Mouse (Mus musculus) lung, postnatal 0 days (tissue): Measurements from ENCODE around the gene Dpysl5. TPM values are rescaled to one million over a fixed set of nuclear protein-coding genes. Genes with fewer than 3 reads are reported as not detected.

Experiments used
- ATAC-seq: fragments of 200-750 bp; cut with Nextera tagmentation; 2 replicates; pipeline ENCODE4 v1.8.0; 2017; ENCODE audit warnings: moderate library complexity
- DNase-seq: peaks from one replicate; pipeline ENCODE4 v3.0.0-alpha.2; 2016; ENCODE audit warnings: low spot score
- H3K27ac ChIP-seq: fragments of 300-500 bp; sonication (generic); 2 replicates; pipeline ENCODE4 v1.5.1; 2014; ENCODE audit warnings: antibody characterized with exemption, mild to moderate bottlenecking, low read length, mixed read lengths
- H3K27me3 ChIP-seq: fragments of 300-500 bp; sonication (generic); replicated peaks from 2 replicates; pipeline ENCODE4 v1.6.1; 2014; ENCODE audit warnings: low read length, mixed read lengths; ENCODE audit not compliant: insufficient read depth
- H3K36me3 ChIP-seq: fragments of 300-500 bp; sonication (generic); 2 replicates; pipeline ENCODE4 v1.6.1; 2014; ENCODE audit warnings: low read length, mixed read lengths; ENCODE audit not compliant: insufficient read depth
- H3K4me1 ChIP-seq: fragments of 300-500 bp; sonication (generic); 2 replicates; pipeline ENCODE4 v1.6.1; 2014; ENCODE audit warnings: antibody characterized with exemption, low read depth, low read length, mixed read lengths; ENCODE audit not compliant: insufficient read depth
- H3K4me2 ChIP-seq: fragments of 300-500 bp; sonication (generic); replicated peaks from 2 replicates; pipeline ENCODE4 v1.6.1; 2014; ENCODE audit warnings: low read depth, mild to moderate bottlenecking, low read length, moderate library complexity, mixed read lengths
- H3K4me3 ChIP-seq: fragments of 300-500 bp; sonication (generic); 2 replicates; pipeline ENCODE4 v1.5.1; 2014; ENCODE audit warnings: low read depth, low read length
- H3K9ac ChIP-seq: fragments of 300-500 bp; sonication (generic); replicated peaks from 2 replicates; pipeline ENCODE4 v1.6.1; 2014; ENCODE audit warnings: low read depth, mild to moderate bottlenecking
- H3K9me3 ChIP-seq: fragments of 300-500 bp; sonication (generic); 2 replicates; pipeline ENCODE4 v1.6.1; 2016; ENCODE audit warnings: low read length, mixed read lengths
- CTCF ChIP-seq: IDR thresholded peaks from 2 replicates; pipeline ENCODE4 v1.5.1; 2016; ENCODE audit warnings: antibody characterized with exemption, mild to moderate bottlenecking
- EP300 ChIP-seq: IDR thresholded peaks from 2 replicates; pipeline ENCODE4 v1.6.1; 2016; ENCODE audit warnings: antibody characterized with exemption, mild to moderate bottlenecking, control low read depth
- WGBS: fragments of 180-500 bp; shearing (Covaris S2); extraction: QIAGEN DNeasy Blood & Tissue Kit; methylation state at CpG from one replicate; pipeline ENCODE4 v1.1.7; 2014; 5-methylcytosine and 5-hydroxymethylcytosine counted together
- polyA plus RNA-seq: library from polyadenylated mRNA; unstranded; fragments of >200 nt; fragmentation: Nextera tagmentation; extraction: Ambion mirVana; gene quantifications from 2 replicates; pipeline ENCODE4 v1.2.1, GENCODE M21; 2015

The Dpysl5 gene
- polyA plus RNA-seq, 1 experiment from 2014 or later = 1.6 TPM

GRCm38 (mm10) chr5:30749582-30750311 lies 38.4 kb downstream of the Dpysl5 start:
- DNase-seq (no peak), ATAC-seq (no peak)
- Histone ChIP-seq H3K4me1 (no peaks in the 10 kb centered on the region), H3K27me3 (no peaks in the 10 kb centered on the region), H3K9me3 (no peaks in the 10 kb centered on the region), H3K27ac (no peak overlapping the region), H3K4me2 (no peak overlapping the region), H3K36me3 (no peaks in the 10 kb centered on the region), H3K4me3 (no peak overlapping the region), H3K9ac (no peak overlapping the region)
- TF ChIP-seq CTCF (no peak), EP300 (no peak)
- WGBS = 52% methylated on average over 12 of the region's 12 CpGs

- Histone ChIP-seq H3K9me3 (no peaks in the 10 kb centered on the region), H3K36me3 (no peaks in the 10 kb centered on the region), H3K9ac (no peak overlapping the region), H3K4me1 (no peaks in the 10 kb centered on the region), H3K27me3 (no peaks in the 10 kb centered on the region), H3K27ac (no peak overlapping the region), H3K4me2 (no peak overlapping the region), H3K4me3 (no peak overlapping the region)
- ATAC-seq = no peak
- 60% methylated on average over 5 of the region's 5 CpGs for WGBS
- TF ChIP-seq EP300 (no peak), CTCF (no peak)
- no peak for DNase-seq
Observed at GRCm38 (mm10) chr5:30751071-30751470, 39.7 kb downstream of the Dpysl5 start.

- Histone ChIP-seq H3K9me3 (no peaks in the 10 kb centered on the region), H3K4me1 (no peaks in the 10 kb centered on the region), H3K27ac (no peak overlapping the region), H3K36me3 (no peaks in the 10 kb centered on the region), H3K9ac (no peak overlapping the region), H3K4me2 (no peak overlapping the region), H3K4me3 (no peak overlapping the region), H3K27me3 (no peaks in the 10 kb centered on the region)
- TF ChIP-seq CTCF (no peak), EP300 (no peak)
- no peak for DNase-seq
- WGBS = 85% methylated on average over 4 of the region's 4 CpGs
- no peak for ATAC-seq
Observed at GRCm38 (mm10) chr5:30753128-30753527, 41.8 kb downstream of the Dpysl5 start.

GRCm38 (mm10) chr5:30755215-30755614 lies 43.9 kb downstream of the Dpysl5 start:
- no peak for DNase-seq
- ATAC-seq = no peak
- Histone ChIP-seq H3K9me3 (no peaks in the 10 kb centered on the region), H3K4me1 (no peaks in the 10 kb centered on the region), H3K27ac (no peak overlapping the region), H3K4me3 (no peak overlapping the region), H3K27me3 (no peaks in the 10 kb centered on the region), H3K36me3 (no peaks in the 10 kb centered on the region), H3K9ac (no peak overlapping the region), H3K4me2 (no peak overlapping the region)
- 42% methylated on average over 5 of the region's 5 CpGs for WGBS
- TF ChIP-seq CTCF = no peak
- TF ChIP-seq EP300 = no peak

- Histone ChIP-seq H3K36me3 (no peaks in the 10 kb centered on the region), H3K9me3 (no peaks in the 10 kb centered on the region), H3K4me1 (no peaks in the 10 kb centered on the region; the same call in 1 of the 2 replicates), H3K9ac (no peak overlapping the region), H3K27ac (no peak overlapping the region), H3K27me3 (no peaks in the 10 kb centered on the region), H3K4me3 (no peak overlapping the region), H3K4me2 (no peak overlapping the region)
- no peak for TF ChIP-seq CTCF
- TF ChIP-seq EP300 = no peak
- DNase-seq = no peak
- ATAC-seq = no peak
- 54% methylated on average over 14 of the region's 14 CpGs for WGBS
Observed at GRCm38 (mm10) chr5:30762815-30763510, 51.6 kb downstream of the Dpysl5 start.

- TF ChIP-seq CTCF = no peak
- no peak for TF ChIP-seq EP300
- Histone ChIP-seq H3K9me3 (no peaks in the 10 kb centered on the region), H3K4me1 (no peaks in the 10 kb centered on the region; the same call in 1 of the 2 replicates), H3K36me3 (no peaks in the 10 kb centered on the region), H3K27ac (no peak overlapping the region), H3K27me3 (no peaks in the 10 kb centered on the region), H3K4me3 (no peak overlapping the region), H3K9ac (no peak overlapping the region), H3K4me2 (no peak overlapping the region)
- DNase-seq (no peak), ATAC-seq (no peak)
- 87% methylated on average over 5 of the region's 5 CpGs for WGBS
Observed at GRCm38 (mm10) chr5:30763511-30763830, 52.1 kb downstream of the Dpysl5 start.
